Mouse (Mus musculus): Measurements from ENCODE around the gene Olfr462. TPM values are rescaled to one million over a fixed set of nuclear protein-coding genes. Genes with fewer than 3 reads are reported as not detected.

Gene Olfr462
- polyA plus RNA-seq (2012; ENCODE audit: insufficient read depth, low replicate concordance), result not detected in 2 replicates

DNA sequence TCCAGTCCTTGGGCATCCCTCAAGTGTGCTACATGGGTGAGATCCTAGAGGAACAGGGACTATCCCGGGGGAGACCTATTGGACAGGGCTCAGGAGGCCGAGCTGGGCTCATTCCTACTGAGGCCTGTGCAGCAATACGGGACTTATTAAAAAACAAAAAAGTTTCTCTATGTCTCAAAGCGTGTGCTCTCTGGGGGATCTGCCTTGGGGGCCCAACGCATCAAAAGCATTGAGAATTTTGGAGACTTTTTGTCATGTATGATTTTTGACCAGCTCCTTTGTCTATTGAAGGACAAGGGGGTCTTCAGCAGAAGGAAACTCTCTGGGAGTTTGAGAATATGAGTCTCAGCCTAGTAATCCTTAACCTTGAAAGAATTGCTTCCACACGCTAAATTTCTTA, at the start of gene Olfr462:
TSS of gene Olfr462 (minus strand) at position 101 of the 400 bp plus-strand sequence.
- Histone ChIP-seq H3K4me1 (no peaks in the 10 kb centered on the region), H3K27me3 (replicated peaks) (peaks cover 32% of the 10 kb centered on the region), H3K9me3 (no peaks in the 10 kb centered on the region), H3K4me3 (replicated peaks) (no peak within 1 kb of the TSS), H3K36me3 (replicated peaks; ENCODE audit: low read length) (no peaks in the 10 kb centered on the region)
- TF ChIP-seq FLI1 (IDR thresholded peaks at IDR 0.05; ENCODE audit: low read length) (no peak), GATA1 (IDR thresholded peaks at IDR 0.05; ENCODE audit: borderline replicate concordance, low read length) (no peak)

DNA sequence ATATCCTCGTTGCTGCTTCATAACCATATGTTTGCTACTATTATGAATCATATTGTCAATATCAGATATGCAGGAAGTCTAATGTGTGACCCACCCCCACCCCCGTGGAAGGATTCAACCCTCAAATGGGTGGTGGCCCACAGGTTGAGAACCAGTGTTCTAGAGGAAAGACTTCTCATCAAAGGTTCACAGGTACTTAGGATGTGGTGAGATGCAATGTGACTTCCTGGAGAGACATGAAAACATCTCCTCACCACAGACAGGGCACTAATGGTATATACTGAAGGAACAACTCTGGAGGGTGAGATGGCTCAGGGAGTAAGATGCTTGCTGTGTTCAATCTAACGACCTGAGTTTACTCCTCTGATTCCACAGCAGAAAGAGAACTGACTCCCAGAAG, 43.4 kb upstream of the Olfr462 start:
- H3K36me3 ChIP-seq (replicated peaks; ENCODE audit: low read length), result no peaks in the 10 kb centered on the region
- TF ChIP-seq GATA1 (IDR thresholded peaks at IDR 0.05; ENCODE audit: borderline replicate concordance, low read length) (no peak), FLI1 (IDR thresholded peaks at IDR 0.05; ENCODE audit: low read length) (no peak)
- H3K4me1 ChIP-seq, result no peaks in the 10 kb centered on the region
- no peak overlapping the region for H3K4me3 ChIP-seq (replicated peaks)
- H3K9me3 ChIP-seq, result peaks cover 19% of the 10 kb centered on the region
- peaks cover 18% of the 10 kb centered on the region for H3K27me3 ChIP-seq (replicated peaks)

DNA sequence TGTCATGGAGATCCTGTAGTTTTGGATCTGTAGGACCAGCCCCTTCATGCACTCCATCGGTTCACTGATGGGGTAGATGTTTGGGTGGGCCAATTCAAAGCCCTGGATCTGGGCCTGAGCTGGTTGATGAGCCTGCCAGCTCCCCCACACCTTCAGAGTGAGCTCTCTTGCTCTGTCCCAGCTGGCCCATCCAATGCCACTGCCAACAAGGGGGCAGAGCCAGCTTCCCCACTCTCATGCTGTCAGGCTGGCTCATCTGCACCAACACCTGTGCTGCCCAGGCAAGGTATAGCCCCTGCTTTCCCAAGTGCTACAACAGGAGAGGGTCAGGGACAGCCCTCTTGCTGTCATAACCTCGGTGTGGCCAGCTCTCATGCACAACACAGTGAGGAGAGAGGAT, 41.7 kb upstream of the Olfr462 start:
- H3K4me1 ChIP-seq, result no peaks in the 10 kb centered on the region
- H3K9me3 ChIP-seq, result peaks cover 29% of the 10 kb centered on the region
- no peak overlapping the region for H3K4me3 ChIP-seq (replicated peaks)
- TF ChIP-seq GATA1 (IDR thresholded peaks at IDR 0.05; ENCODE audit: borderline replicate concordance, low read length) (no peak), FLI1 (IDR thresholded peaks at IDR 0.05; ENCODE audit: low read length) (no peak)
- H3K27me3 ChIP-seq (replicated peaks), result peaks cover 16% of the 10 kb centered on the region
- no peaks in the 10 kb centered on the region for H3K36me3 ChIP-seq (replicated peaks; ENCODE audit: low read length)

- Histone ChIP-seq H3K4me1 (no peaks in the 10 kb centered on the region), H3K36me3 (replicated peaks; ENCODE audit: low read length) (no peaks in the 10 kb centered on the region), H3K4me3 (replicated peaks) (no peak overlapping the region), H3K27me3 (replicated peaks) (peaks cover 12% of the 10 kb centered on the region), H3K9me3 (peaks cover 13% of the 10 kb centered on the region)
- TF ChIP-seq GATA1 (IDR thresholded peaks at IDR 0.05; ENCODE audit: borderline replicate concordance, low read length), result no peak
- TF ChIP-seq FLI1 (IDR thresholded peaks at IDR 0.05; ENCODE audit: low read length), result no peak
Measured at GRCm38 (mm10) chr11:87930348-87930747, 38.3 kb upstream of the Olfr462 start.

- H3K36me3 ChIP-seq (replicated peaks; ENCODE audit: low read length), result no peaks in the 10 kb centered on the region
- peaks cover 8% of the 10 kb centered on the region for H3K27me3 ChIP-seq (replicated peaks)
- no peaks in the 10 kb centered on the region for H3K4me1 ChIP-seq
- no peaks in the 10 kb centered on the region for H3K9me3 ChIP-seq
- H3K4me3 ChIP-seq (replicated peaks), result no peak within 1 kb of the TSS
- TF ChIP-seq GATA1 (IDR thresholded peaks at IDR 0.05; ENCODE audit: borderline replicate concordance, low read length) (no peak), FLI1 (IDR thresholded peaks at IDR 0.05; ENCODE audit: low read length) (no peak)
Measured at GRCm38 (mm10) chr11:87920966-87921365, 28.9 kb upstream of the Olfr462 start, which contains the start of gene Olfr464. Olfr464 (minus strand) TSS chr11:87920967.

DNA sequence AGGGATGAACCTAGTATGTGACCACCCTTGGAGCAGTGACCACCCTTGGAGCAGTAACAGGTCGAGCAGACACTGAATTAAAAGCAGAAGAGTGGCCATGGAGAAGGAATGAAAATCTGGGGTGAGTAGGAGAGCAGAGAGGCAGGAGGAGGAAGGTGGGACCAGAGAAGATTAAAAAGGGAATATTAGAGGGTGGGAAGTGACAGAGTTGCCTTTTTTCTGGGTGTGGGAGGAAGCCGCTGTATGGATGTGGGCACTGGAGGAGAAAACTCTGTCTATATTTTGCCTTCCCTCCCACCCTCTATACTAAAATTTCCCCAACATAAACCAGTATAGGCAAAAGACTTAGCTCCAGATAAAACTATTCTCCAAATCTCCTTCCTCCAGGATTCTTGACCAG, 28.2 kb upstream of the Olfr462 start:
- Histone ChIP-seq H3K27me3 (replicated peaks) (peaks cover 8% of the 10 kb centered on the region), H3K36me3 (replicated peaks; ENCODE audit: low read length) (no peaks in the 10 kb centered on the region), H3K4me3 (replicated peaks) (no peak overlapping the region), H3K9me3 (no peaks in the 10 kb centered on the region), H3K4me1 (no peaks in the 10 kb centered on the region)
- TF ChIP-seq FLI1 (IDR thresholded peaks at IDR 0.05; ENCODE audit: low read length) (no peak), GATA1 (IDR thresholded peaks at IDR 0.05; ENCODE audit: borderline replicate concordance, low read length) (no peak)

- Histone ChIP-seq H3K36me3 (replicated peaks; ENCODE audit: low read length) (no peaks in the 10 kb centered on the region), H3K4me1 (no peaks in the 10 kb centered on the region), H3K4me3 (replicated peaks) (no peak overlapping the region), H3K27me3 (replicated peaks) (peaks cover 16% of the 10 kb centered on the region), H3K9me3 (no peaks in the 10 kb centered on the region)
- TF ChIP-seq GATA1 (IDR thresholded peaks at IDR 0.05; ENCODE audit: borderline replicate concordance, low read length) (no peak), FLI1 (IDR thresholded peaks at IDR 0.05; ENCODE audit: low read length) (no peak)
Measured at GRCm38 (mm10) chr11:87916005-87916404, 23.9 kb upstream of the Olfr462 start.

- H3K4me3 ChIP-seq (replicated peaks), result no peak overlapping the region
- no peaks in the 10 kb centered on the region for H3K36me3 ChIP-seq (replicated peaks; ENCODE audit: low read length)
- H3K9me3 ChIP-seq, result no peaks in the 10 kb centered on the region; the same call in 1 of the 2 replicates
- TF ChIP-seq GATA1 (IDR thresholded peaks at IDR 0.05; ENCODE audit: borderline replicate concordance, low read length) (no peak), FLI1 (IDR thresholded peaks at IDR 0.05; ENCODE audit: low read length) (no peak)
- peaks cover 18% of the 10 kb centered on the region for H3K27me3 ChIP-seq (replicated peaks)
- H3K4me1 ChIP-seq, result no peaks in the 10 kb centered on the region
Measured at GRCm38 (mm10) chr11:87904331-87904730, 12.3 kb upstream of the Olfr462 start.

DNA sequence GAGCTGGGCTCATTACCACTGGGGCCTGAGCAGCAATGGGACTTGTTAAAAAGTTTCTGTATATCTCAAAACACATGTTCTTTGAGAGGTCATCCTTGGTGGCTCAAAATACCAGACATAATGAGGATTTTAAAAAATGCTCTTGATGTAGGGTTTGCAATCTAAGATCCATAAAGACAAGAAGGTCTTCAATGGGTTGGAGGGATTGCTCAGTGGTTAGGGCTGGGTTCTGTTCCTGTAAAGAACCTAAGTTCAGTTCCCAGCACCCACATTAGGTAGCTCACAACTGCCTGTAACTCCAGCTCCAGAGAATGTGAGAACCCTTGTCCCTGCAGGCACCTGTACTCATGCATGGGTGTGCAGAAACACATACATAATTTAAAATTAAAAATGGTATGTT, 5.2 kb upstream of the Olfr462 start, which contains the start of gene Olfr463:
TSS of gene Olfr463 (minus strand) at position 101 of the 400 bp plus-strand sequence.
- peaks cover 35% of the 10 kb centered on the region for H3K27me3 ChIP-seq (replicated peaks)
- H3K36me3 ChIP-seq (replicated peaks; ENCODE audit: low read length), result no peaks in the 10 kb centered on the region
- no peak within 1 kb of the TSS for H3K4me3 ChIP-seq (replicated peaks)
- no peak for TF ChIP-seq GATA1 (IDR thresholded peaks at IDR 0.05; ENCODE audit: borderline replicate concordance, low read length)
- TF ChIP-seq FLI1 (IDR thresholded peaks at IDR 0.05; ENCODE audit: low read length), result no peak
- H3K4me1 ChIP-seq, result no peaks in the 10 kb centered on the region
- no peaks in the 10 kb centered on the region for H3K9me3 ChIP-seq

- Histone ChIP-seq H3K27me3 (replicated peaks) (peaks cover 50% of the 10 kb centered on the region), H3K36me3 (replicated peaks; ENCODE audit: low read length) (no peaks in the 10 kb centered on the region), H3K4me3 (replicated peaks) (no peak overlapping the region), H3K4me1 (no peaks in the 10 kb centered on the region; the same call in 1 of the 2 replicates), H3K9me3 (no peaks in the 10 kb centered on the region)
- TF ChIP-seq GATA1 (IDR thresholded peaks at IDR 0.05; ENCODE audit: borderline replicate concordance, low read length) (no peak), FLI1 (IDR thresholded peaks at IDR 0.05; ENCODE audit: low read length) (no peak)
Measured at GRCm38 (mm10) chr11:87884856-87885255, 7.2 kb downstream of the Olfr462 start.

All from megakaryocyte, embryonic 14.5 days (primary cell).